Mouse (Mus musculus): ENCODE data around the gene Foxb1.

The Foxb1 gene

DNA sequence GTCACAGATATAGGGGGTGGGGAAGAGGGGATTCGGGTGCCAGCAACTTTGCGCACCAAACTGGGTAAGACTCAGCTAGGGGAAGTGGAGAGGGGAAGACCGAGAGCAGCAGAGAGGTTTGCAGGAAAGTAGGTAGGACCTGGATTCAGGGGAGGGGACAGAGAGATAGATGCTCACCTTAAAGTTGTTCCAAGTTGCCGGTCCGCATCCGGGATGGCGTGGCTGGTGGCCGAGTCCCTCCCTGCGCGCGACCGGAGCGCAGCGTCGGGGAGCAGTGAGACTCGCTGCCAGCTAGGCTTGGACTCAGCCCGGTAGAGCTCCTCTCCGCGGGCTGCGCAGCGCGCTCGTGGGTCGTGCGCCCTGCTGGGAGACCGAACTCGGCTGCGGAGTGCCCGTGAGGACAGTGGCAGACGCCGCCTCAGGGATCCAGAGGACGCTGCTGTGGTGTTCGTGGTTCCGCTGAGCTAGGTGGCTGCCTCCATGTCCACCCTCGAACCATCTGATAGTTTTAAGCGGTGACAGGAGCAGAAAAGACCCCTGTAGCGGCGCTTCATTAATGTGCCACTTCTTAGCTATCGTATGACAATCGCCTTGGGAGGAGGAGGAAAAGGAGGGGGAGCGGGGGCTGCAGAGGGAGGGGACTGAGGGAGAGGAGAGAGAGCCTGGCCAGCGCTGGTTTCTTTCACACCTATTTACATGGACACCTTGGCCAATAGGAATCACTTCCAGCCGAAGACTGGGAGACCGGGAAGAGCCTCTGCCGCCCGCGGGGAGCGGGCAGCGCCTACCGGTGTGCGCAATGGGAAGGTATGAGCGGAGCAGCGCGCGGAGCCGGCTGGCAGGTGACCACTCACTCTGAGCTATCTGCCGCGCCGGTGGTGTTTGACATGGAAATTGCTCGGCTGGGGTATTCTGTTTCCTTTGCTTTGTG lies at the start of gene Foxb1:
Gene Foxb1 (minus strand): TSS at position 570 of the 931 bp plus-strand sequence.
- DNase-seq = no peak

DNA sequence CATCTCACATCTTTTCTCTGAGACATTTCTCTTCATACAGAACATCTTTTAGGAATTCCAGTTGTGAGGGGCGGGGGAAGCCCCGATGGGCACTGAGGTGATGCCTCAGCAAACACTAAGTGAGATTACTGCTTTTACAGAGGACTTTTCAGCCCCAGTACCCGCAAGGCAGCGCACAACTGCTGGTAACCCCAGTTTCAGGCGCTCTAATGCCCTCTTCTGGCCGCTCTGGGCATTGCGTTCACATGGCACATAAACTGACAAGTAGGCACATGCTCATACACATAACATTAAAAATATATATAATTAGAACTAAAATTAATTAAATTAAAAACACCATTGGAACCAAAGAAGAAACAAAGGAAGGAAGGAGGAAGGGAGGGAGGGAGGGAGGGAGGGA lies 29.8 kb upstream of the Foxb1 start:
- peak; percentile 9 for DNase-seq

DNA sequence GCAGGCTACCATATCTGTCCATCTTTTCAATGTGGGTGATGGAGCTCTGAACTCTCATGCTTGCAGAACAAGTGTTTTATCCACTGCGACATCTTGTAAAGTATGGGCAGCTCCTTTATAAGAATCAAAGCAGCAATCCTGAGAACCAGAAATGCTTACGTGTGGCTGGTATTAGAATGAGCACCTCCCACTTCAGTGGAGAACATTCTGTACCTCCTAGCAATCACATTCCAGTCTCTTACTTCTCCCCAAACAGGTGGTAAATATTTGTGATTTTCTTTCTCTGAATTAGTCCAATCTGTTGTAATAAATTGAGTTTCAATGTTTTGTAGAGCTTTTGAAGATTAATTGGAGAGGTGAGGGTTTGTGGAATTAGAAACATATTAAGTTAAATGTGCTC lies 19.3 kb upstream of the Foxb1 start:
- no peak for DNase-seq

DNA sequence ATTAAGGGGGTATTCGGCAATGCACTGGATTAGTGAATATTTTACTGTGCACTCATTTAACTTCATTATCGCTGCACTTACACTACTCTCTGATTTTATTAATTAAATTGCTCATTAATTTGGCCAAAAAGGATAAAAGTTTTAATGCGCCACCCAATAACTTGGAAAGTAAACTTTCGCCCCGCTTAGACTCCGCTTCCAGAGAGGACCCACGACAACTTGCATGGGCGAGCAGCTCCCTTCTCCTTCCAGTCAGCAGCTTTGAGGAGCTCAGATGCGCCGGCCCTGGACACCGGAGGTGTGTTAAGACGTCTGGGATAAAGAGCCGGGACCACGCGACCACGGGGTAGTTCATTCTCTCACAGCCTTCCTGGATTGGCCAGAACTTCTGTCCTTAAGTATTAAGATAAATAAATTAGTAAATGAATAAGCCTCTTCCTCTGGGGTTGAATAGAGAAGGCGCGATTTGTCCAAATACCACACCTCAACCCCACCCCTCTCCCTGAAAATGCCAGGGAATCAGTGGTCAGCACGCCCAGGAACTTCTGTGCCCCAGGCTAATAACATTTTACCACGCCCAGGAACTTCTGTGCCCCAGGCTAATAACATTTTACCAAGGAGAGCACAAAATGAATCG lies 9.3 kb upstream of the Foxb1 start:
- no peak for DNase-seq

DNA sequence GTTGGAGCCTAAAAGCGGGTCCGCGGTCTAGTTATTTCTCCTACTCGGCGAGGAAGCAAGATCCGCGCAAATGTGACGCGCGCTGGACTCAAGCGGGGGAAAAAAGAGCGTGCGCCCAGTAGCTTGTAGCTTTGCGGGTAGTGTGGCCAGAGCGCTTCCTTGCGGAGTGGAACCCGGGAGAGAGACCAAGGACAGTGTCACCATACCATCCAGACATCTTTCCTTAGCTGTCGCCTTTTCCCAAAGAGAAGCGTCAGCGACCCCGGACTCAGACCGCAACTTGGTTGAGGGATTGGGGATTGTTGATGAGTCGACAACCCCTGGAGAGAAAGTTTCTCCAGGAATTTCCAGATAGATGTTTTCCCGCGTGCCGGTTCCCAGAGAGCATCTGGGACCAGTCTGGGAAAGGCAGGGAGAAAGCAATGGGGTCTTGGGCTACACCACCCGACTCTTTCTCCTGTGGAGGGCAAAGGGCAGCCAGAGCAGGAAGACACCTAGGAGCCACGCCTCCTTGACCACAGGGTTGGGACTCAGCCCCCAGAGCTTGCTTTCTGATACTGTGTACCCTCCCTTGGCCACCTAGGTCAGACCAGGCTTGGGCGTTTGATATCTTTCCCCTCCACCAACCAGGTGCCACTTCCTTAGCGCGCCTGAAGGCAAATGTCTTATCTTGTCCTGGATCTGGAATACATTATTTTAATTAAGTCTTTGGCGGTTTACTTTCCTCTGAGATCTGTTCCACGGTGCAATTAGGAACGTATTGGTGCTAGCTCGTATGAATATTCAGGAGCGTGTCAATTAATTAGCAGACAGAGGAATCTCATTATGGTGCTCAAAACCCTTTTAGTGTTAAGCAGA lies 8.6 kb upstream of the Foxb1 start:
- no peak for DNase-seq

DNA sequence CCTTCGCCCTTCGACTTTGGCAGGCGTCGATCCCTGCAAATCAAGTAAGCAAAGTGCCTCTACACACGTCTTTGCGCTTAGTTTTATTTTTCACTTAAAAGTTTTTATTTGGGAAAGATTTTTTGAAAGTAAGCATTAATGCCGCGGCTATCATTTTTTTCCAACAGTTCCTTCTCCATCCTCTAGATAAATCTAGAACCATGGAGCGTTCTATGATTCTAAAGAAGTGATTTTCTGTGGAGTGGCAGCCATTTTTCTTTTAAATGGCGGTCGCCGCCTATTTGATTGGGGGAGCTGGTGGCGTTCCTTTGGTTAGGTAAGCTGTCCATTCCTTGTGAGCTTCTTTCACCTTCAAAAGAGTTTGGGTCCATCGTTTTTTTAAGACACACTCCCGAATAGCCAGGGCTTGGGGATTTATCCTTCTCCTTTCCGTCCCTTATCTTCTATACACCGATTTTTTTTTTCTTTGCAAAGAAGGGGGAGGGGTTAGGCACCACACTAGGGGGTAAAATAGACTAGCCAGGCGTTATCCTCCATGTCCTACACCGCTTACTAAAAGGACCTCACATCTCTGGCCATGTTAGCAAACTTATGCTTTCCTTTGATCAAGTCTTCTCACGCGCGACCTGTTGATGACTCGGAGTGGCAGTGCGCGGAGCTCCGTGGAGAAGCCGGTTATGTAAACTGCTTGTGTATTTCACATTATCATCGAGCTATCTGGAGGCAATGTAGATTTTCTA lies 7.6 kb upstream of the Foxb1 start:
- no peak for DNase-seq

DNA sequence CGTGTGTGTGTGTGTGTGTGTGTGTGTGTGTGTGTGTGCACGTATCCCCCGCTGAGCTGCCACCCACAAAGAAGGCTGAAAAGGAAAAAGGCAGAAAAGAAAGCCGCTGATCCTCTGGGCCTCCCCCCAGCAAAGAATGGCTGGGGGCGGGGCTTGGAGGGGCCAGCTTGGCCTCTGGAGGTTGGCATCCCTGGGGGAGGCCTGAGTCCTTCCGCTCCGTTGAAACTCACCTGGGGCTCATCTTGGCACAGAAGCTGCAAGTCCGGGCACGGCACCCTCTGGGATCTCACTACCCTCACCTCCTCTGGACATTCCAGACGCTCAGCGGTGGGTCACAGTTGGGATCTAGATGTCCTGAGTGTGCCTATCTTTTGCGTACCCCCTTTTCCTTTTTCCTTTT lies 6.7 kb upstream of the Foxb1 start:
- DNase-seq = no peak

DNA sequence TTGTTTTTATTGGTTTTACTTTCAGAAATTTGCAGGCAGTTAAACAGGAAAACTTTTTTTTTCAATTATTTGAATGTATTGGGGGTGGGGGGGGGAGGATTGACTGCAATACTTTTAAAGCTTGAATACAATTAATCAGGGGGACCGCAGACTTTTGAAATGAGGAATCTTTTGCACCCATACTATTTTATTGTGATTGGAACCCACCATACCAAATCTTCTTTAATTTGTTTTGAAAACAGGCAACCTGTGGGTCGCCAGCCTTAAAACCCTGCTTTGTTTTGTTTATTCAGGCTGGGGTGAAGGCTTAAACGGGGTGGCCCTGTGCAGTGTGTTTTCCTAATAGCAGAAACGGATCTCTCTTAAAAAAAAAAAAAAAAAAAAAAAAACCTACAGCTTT lies 6.2 kb upstream of the Foxb1 start:
- no peak for DNase-seq

DNA sequence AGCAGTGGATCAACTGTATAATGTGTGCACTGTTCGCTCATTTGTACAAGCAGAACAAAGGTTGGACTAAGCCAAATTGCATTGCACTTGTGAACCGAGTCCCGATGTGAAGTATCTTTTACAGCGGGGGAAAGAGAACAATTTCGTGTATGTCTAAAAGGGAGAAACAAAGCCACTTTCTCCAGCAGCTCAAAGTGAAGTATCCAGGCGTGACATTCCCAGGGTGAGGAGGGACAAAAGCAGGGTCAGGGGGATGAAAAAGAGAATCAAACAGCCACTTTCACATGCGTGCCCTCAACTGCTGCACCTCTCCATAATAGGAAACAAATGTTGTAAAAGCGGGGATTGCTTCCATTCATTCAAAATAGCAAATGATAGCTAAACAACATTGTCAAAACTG lies 5.6 kb upstream of the Foxb1 start:
- DNase-seq = no peak

DNA sequence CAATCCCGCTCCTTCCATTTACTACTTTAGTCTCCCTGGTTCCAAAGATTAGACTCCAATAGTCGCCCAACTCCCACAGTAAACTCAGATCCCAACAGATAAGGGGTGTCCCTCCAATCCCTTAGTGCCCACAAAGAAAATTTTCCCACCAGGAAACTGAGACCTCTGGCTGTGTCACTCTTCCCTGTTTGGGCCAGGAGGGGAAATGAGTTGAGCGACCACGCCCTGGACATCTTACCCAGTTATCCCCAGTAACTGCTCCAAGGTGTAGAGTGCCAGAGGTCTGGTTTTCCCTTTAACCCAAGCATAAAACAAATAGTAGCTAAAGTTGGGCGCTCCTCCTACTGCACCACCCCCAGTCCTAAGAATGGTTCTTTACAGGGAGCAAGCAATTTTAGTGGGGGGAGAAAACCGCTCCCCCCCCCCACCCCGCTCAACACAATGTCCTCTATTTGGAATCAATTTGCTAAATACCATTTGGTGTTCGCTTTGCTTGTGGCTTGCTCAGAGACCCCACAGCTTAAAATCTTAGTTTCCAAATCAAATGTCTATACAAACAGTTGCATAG lies 4.8 kb upstream of the Foxb1 start:
- DNase-seq = no peak

DNA sequence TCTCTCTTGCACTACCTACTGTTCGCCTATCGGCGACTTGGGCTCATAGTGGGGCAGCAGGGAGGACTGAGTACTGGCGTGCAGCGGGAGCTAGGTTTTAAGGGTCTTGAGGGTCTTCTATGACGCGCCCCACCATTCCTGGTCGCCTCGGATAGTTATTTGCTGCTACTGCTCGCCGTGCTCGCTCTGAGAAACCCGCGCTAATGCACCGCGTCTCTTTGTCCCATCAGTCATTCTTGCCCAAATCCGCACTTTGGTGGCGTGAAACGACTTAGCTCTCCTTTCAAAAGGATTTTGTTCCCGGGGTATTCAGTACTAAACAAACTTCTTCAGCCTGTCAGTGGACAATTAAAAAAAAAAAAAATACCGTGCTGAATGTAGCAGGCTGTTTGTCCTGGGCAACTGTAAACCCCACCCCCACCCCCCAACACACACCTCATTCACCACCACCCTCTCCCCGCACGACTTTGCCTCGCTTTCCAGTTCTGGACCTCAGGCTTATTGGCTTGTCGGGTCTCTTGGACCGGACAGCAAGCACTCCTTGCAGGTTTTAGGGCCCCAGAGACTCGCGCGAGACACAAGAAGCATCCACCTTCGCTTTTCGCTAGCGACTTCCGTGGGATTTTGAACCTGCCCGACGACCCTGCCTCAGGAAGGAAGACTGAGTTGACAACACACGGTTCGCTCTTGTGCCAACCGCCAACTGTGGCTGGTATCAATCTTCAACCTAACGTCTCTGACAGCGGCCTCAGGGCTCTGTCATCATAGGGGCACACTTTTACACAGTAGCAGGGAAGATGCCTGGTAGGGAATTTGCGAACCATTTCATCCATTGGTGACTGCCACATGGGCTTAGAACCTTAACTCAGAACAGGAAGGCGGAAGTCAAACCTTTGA lies 4.1 kb upstream of the Foxb1 start:
- DNase-seq = no peak

DNA sequence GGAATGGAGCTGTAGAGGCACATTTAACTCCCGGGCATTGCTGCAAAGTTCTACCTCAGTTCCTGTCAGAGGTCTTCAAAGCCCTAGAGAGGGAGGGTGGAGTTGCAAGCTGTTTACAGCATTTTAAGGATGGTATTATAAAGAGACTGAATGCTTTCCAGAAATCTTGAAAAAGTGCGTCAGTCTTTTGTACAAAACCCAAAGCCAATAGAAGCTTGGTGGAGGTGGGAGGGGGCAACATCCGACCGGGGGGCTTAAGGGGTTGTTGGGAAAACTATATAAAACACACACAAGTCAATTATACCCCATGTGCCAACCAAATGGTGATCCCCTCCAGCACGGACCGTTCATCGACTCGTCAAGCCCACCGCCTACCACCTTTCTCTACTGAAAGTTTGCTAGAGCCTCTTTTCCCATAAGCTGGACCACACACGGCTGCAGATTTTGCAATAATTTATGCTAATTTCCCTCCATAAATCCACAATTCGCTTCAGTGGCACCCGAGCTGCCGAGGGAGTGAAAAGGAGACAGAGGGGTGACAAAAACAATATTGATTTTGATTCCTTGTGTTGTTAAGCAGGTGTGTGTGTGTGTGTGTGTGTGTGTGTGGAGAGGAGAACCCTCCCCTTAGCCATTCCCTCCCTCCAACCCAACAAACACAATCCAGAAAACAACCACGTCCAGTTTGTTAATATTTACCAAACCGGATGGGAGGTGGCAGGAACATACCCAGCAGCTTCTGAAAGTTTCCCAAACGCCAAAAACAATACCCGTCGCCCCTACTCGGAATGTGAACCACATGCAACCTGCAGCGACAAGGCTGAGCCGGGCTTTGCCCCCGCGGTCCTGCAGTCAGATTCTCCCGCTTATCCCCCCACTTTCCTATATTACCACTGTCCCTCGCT lies 3.2 kb upstream of the Foxb1 start:
- DNase-seq = no peak

DNA sequence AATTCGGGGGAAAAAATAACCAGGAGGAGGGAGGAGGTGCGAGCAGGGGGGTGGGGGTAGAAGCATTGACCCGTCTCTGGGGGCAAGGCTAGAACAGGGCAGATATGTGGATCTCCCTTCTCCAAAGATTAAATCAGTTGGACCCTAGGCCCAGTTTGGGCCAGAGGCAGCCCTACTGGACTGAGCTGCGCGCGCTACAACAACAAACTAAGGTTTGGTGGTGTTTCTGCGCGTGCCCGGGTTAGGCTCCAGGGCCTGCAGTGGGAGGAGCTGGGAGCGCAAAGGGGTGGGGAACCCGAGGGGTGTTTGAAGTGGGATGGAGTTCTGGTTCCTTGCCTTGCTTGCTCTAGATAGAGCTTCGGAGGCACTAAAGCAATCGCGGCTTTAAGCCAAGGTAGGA lies 2.0 kb upstream of the Foxb1 start:
- no peak for DNase-seq

DNA sequence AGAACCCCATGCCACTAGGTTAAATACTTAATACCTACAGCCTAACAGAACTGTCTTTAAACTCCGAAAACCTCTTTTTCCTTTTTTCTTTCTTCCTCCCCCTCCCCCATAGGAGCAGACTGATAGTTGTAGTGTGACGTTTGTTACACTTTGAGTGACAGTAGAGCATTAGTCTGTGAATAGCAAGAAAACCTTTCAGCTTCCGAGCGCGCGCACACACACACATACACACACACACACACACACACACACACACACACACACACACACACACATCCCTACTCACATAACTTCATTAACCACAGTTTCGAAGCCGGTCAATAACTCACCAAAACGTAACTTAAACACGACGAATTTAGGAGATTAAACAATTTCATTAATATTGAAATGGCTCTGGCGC lies 1.5 kb upstream of the Foxb1 start:
- no peak for DNase-seq

DNA sequence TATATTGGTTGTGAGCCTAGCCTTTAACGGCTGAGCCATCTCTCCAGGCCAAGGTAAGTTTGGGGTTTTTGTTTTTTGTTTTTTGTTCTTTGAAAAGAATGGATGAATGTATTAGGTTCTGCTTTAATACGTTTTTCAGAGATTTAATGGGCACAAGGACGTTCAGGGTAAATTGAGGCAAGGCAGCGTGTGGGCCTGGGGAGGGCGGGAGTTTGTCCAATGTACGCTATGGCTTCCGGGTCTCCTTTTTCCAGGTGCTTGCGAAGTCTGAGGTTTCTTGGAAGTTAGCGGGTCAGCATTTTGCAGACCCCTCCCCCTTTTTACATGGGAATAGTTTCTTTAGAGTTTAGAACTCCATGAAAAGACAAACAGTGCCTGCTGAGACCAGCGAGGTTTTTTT lies 829 bp upstream of the Foxb1 start:
- DNase-seq = no peak

DNA sequence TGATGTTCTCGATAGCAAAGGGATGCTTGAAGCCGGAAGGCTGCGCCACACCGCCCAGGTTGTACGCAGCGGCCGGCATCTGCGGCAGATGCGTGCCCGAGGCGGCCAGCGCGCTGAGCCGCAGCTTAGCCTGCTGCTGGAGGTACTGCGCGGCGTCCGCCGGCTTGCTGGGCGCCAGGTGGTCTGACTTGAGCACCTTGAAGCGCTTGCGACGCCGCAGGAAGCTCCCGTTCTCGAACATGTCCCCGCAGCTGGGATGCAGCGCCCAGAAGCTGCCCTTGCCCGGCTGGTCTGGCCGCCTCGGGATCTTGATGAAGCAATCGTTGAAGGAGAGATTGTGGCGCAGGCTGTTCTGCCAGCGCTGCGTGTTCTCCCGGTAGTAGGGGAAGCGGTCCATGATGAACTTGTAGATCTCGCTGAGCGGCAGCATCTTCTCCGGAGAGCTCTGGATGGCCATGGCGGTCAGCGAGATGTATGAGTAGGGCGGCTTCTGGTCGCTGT lies 969 bp downstream of the Foxb1 start:
- no peak for DNase-seq

DNA sequence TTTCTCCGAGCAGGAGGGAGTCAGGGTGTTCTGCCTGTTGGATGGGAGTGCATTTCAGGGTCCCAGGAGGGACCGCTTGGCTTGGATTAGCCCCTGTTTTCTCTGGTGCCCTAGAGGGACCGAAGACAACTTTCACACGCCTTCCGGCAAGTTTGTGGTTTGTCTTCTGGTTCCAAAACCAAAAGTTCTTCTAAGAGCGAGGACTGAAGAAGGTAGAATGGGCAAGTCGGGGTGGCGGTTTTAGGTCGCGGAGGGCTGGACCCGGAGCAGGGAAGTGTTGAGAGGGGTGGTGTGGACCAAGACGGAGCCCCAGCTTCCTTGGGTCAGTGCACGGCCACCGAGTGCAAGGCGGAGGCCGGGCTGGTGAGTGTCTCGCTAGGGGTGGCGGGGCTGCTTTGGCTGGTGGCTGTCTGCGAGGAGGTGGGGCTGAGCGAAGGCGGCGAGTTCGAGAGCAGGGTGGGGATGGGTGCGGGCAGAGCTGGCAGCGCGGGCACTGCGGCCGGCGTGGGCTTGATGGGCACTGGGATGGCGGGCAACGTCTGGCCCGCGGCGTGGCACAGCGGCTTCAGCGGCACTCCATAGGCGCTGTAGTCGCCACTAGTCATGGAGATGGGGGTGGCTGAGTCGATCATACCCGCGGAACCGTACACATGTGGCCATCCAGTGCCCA lies 1.7 kb downstream of the Foxb1 start:
- DNase-seq = no peak

DNA sequence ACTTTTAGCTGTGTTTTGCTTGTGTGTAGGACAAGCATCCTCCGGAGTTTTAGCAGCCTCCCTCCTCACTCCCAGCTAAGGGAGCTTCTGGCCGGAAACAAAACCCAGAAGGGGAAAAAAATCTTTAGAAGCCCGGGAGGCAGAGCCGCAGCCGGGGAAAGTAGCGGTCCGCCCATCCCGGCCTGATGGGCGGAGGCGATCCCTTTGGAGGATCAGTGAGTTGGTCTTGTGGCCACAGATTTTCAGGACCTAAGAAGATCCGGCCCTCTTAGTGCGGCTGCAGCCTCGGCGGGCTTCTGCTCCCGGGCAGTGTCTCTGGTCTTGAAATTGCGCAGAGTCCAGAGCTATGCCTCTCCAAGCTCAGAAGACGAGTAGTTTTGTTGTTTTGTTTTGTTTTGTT lies 2.2 kb downstream of the Foxb1 start:
- no peak for DNase-seq

DNA sequence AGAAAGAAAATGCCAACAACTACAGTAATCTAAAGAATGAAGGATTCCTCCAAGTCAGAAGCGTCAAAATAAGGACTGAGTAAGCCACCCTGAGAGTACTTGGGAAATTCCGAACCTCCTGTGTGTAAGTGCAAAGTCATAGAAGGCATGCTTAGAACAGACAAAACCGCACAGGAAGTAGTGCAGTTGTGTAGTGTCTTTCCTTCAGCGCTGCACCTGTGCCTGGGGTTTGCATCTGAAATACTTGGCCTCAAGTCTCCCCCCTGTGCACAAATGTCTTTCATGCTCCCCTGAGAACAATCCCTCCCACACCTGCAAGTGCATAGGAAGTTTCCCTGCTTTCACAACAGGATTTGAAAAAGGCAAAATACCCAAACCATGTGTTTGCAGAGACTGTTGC lies 3.5 kb downstream of the Foxb1 start:
- no peak for DNase-seq

DNA sequence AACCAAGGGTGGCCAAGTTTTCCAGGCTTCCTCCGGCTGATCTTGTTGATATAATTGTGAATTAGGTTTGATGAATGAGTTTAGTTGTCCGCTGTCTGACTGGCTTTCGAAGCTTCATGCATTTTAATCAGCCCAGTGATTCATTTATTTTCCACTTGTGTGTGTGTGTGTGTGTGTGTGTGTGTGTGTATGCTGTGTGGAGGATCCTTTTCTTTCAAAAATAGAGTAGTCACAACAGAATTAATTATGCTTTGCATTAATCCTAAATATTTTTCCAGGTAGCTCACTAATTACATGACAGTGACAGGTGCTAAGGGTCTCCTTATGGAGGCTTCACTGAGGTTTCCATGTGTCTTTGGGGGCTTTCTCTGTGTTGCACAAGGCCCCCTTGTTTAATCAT lies 4.3 kb downstream of the Foxb1 start:
- DNase-seq = no peak
